Mouse (Mus musculus): ENCODE measurements around the gene Gm28051. TPM values are rescaled to one million over a fixed set of nuclear protein-coding genes. Genes with fewer than 3 reads are reported as not detected.

Gm28051 gene
- polyA plus RNA-seq, 1 experiment: not detected

DNA sequence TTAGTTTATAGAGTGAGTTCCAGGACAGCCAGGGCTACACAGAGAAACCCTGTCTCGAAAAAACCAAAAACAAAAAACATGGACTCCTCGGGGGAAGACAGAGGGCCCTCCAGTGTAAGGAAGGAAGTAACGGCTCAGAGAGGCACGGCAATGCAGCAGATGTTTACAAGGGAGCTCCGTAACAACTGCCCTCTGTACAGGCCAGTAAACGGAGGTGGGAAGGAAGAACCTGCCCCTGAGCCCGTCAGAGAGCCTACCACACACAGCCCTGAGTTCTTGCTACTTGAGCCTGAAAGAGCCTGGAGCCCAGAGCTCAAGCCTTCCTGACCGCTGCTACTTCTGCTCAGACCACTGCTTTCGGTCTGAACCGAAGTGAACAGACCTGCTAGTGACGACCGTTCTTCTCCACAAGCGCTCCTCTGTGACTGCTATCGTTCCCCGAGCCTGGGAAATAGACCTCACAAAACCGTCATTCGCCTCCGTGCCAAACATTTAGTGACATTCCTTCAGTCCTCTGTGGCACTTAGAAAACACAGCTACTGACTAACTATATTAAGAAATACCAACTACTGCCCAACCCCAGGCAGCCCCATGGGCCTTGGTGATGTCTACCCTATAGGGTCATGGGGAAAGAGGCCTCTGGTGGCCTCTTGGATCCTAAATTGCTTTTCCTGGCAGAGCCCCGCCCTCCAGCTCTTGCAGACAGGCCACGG is 44.3 kb downstream of the Gm28051 start:
- TF ChIP-seq POLR2A (IDR thresholded peaks at IDR 0.05; ENCODE audit: extremely low read depth, insufficient read depth, low read length) (no peak), CTCF (IDR thresholded peaks at IDR 0.05; ENCODE audit: extremely low read depth, insufficient read depth, low read length) (no peak)
- H3K27ac ChIP-seq (ENCODE audit: insufficient read depth, low read length): no peak overlapping the region
- H3K4me1 ChIP-seq (ENCODE audit: control insufficient read depth, insufficient read depth, low read length): no peaks in the 10 kb centered on the region
- H3K4me3 ChIP-seq (ENCODE audit: insufficient read depth, low read length): no peak overlapping the region

DNA sequence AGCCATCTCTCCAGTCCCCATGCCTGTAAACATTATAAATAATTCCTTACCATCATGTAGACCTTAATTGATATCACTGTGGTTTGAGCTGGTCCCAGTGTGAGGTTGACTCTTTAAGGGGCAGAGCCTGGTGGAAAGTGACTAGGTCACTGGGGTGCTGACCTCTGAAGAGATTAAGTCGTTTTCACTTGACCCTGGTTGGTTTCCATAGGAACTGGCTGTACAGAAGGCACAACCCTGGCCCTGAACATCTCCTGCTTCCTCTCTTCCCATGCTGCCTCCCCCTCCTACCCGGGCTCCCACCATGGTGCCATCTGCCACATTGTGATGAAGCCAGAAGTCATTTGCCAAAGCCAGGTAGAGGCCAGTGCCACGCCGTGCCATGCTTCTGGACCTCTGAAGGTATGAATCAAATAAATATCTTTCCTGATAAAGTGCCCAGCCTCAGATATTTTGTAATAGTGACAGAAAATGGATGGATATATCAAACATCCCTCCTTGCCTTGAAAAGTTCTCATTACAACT is 46.7 kb downstream of the Gm28051 start:
- Histone ChIP-seq H3K4me3 (ENCODE audit: insufficient read depth, low read length) (no peak overlapping the region), H3K4me1 (ENCODE audit: control insufficient read depth, insufficient read depth, low read length) (peaks cover 4% of the 10 kb centered on the region), H3K27ac (ENCODE audit: insufficient read depth, low read length) (no peak overlapping the region)
- TF ChIP-seq CTCF (IDR thresholded peaks at IDR 0.05; ENCODE audit: extremely low read depth, insufficient read depth, low read length): no peak
- TF ChIP-seq POLR2A (IDR thresholded peaks at IDR 0.05; ENCODE audit: extremely low read depth, insufficient read depth, low read length): no peak

DNA sequence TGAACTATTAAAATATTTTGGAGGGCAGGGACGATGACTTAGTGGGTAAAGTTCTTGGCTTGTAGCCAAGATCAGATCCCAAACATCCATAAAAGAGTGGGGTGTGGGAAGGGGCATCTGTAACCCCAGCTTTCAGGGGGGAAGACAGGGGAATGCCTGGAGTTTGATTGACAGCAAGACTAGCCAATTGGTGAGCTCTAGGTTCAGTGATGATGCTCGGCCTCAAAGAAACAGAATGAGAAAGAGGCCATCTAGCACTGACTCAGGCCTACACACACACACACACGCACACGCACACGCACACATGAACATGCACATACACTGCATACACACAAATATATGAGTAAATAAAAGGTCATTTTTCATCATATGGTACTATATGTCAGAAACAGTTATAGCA is 47.7 kb downstream of the Gm28051 start:
- Histone ChIP-seq H3K4me1 (ENCODE audit: control insufficient read depth, insufficient read depth, low read length) (peaks cover 4% of the 10 kb centered on the region), H3K4me3 (ENCODE audit: insufficient read depth, low read length) (no peak overlapping the region), H3K27ac (ENCODE audit: insufficient read depth, low read length) (no peak overlapping the region)
- TF ChIP-seq CTCF (IDR thresholded peaks at IDR 0.05; ENCODE audit: extremely low read depth, insufficient read depth, low read length): no peak
- TF ChIP-seq POLR2A (IDR thresholded peaks at IDR 0.05; ENCODE audit: extremely low read depth, insufficient read depth, low read length): no peak

DNA sequence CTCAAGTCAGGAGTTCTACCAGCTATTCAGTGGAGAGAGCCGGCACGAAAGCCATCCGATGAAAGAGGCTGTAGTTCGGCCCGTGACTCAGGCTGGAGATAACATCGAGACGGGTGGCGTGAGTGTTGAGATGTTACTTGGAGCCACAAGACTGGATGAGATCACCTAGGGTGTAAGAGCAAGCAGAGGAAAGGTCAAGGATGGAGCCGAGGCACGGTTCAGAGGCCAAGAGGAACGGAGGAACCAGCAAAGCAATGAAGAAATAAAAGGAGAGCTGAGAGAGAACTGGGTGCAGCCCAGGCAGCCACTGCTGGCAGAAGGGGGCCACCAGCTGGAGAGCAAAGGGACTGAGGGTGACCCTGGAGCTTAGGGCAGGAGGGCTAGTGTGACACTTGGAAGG is 49.3 kb downstream of the Gm28051 start:
- peak; percentile 19; the same call in 1 of the 2 replicates for TF ChIP-seq CTCF (IDR thresholded peaks at IDR 0.05; ENCODE audit: extremely low read depth, insufficient read depth, low read length)
- no peak for TF ChIP-seq POLR2A (IDR thresholded peaks at IDR 0.05; ENCODE audit: extremely low read depth, insufficient read depth, low read length)
- Histone ChIP-seq H3K4me1 (ENCODE audit: control insufficient read depth, insufficient read depth, low read length) (peaks cover 4% of the 10 kb centered on the region), H3K4me3 (ENCODE audit: insufficient read depth, low read length) (no peak overlapping the region)

GRCm38 (mm10) chr12:102706833-102707463 is 50.6 kb downstream of the Gm28051 start:
- no peak for TF ChIP-seq POLR2A (IDR thresholded peaks at IDR 0.05; ENCODE audit: extremely low read depth, insufficient read depth, low read length)
- TF ChIP-seq CTCF (IDR thresholded peaks at IDR 0.05; ENCODE audit: extremely low read depth, insufficient read depth, low read length): no peak
- Histone ChIP-seq H3K4me1 (ENCODE audit: control insufficient read depth, insufficient read depth, low read length) (peaks cover 8% of the 10 kb centered on the region), H3K4me3 (ENCODE audit: insufficient read depth, low read length) (no peak overlapping the region), H3K27ac (ENCODE audit: insufficient read depth, low read length) (no peak overlapping the region)

More for the DNA sequence above, 49.3 kb downstream of the Gm28051 start:
- H3K27ac ChIP-seq (ENCODE audit: insufficient read depth, low read length): no peak overlapping the region

DNA sequence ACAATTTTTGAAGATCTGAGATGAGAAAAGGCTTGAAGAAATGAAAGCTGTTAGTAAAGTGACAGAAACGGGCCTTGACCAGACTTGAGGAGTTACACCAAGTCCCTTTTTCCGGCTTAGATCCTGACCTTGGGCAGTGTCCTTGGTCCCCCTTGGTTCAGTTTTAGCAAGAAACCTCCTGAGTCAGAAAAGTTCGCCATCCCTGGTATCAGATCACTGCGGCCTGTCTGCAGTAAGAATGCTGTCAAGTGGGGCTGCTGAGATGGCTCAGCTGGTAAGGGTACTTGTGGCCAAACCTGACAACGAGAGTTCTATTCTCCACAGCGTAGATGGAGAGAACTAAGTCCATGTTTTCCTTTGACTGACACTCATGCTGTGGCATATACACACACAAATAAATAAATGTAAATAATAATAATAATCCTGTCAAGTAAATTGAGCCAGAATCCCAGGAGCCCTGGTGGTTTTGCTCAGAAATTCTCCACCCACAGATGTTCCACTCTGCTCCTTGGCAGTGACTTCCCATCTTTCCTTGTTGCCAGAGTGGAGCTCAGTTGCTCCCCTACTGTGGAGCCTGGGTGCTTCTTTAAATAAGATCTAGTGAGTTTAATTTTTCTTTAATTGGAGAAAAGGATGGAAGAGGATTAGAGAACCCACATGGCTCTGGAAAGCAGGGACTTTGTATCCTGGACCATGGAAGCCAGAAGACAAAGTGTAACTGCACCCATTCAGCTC is 51.5 kb downstream of the Gm28051 start:
- no peak overlapping the region; the same call in 1 of the 2 replicates for H3K4me3 ChIP-seq (ENCODE audit: insufficient read depth, low read length)
- H3K4me1 ChIP-seq (ENCODE audit: control insufficient read depth, insufficient read depth, low read length): peaks cover 8% of the 10 kb centered on the region
- H3K27ac ChIP-seq (ENCODE audit: insufficient read depth, low read length): no peak overlapping the region
- TF ChIP-seq POLR2A (IDR thresholded peaks at IDR 0.05; ENCODE audit: extremely low read depth, insufficient read depth, low read length) (no peak), CTCF (IDR thresholded peaks at IDR 0.05; ENCODE audit: extremely low read depth, insufficient read depth, low read length) (no peak)

DNA sequence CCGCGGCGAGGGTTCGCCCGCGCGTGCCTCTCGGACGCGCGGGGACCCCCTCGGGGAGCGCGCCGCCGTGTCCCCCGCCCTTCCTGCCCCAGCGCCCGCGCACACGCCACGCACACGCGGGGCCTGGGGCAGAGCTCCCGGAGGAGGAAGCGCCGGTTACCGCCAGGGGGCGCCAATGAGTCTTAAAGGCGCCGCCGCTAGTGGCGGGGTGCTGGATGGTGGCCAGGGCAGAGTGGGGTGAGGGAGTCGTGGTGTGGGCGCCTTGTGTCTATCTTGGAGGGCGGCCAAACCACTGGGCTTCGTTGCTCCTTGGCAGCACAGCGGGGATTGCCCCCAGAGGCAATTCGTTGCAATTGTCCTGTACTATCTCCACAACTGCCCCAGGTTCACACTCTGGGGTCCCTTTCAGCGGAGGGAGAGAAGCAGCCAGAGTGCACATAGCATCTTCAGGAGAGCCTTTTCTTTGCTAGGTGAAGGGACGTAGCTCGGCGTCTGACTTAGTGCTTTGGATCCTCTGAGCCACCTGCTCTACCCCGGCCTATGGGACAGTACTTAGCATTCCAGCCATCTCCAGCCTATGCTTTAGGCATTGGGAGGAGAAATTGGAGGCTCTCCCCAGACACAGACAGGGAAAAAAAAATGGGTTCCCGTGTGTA is 52.2 kb downstream of the Gm28051 start:
- H3K4me3 ChIP-seq (ENCODE audit: insufficient read depth, low read length): peak overlapping the region; percentile 49
- H3K27ac ChIP-seq (ENCODE audit: insufficient read depth, low read length): peak overlapping the region; percentile 93
- peaks cover 11% of the 10 kb centered on the region for H3K4me1 ChIP-seq (ENCODE audit: control insufficient read depth, insufficient read depth, low read length)
- TF ChIP-seq POLR2A (IDR thresholded peaks at IDR 0.05; ENCODE audit: extremely low read depth, insufficient read depth, low read length) (no peak), CTCF (IDR thresholded peaks at IDR 0.05; ENCODE audit: extremely low read depth, insufficient read depth, low read length) (peak; percentile 54)

- Histone ChIP-seq H3K4me1 (ENCODE audit: control insufficient read depth, insufficient read depth, low read length) (peaks cover 16% of the 10 kb centered on the region), H3K4me3 (ENCODE audit: insufficient read depth, low read length) (peak within 1 kb of the TSS; percentile 49), H3K27ac (ENCODE audit: insufficient read depth, low read length) (peak within 1 kb of the TSS; percentile 93)
- TF ChIP-seq CTCF (IDR thresholded peaks at IDR 0.05; ENCODE audit: extremely low read depth, insufficient read depth, low read length) (no peak), POLR2A (IDR thresholded peaks at IDR 0.05; ENCODE audit: extremely low read depth, insufficient read depth, low read length) (peak; percentile 6; the same call in 1 of the 2 replicates)
These were observed 52.9 kb downstream of the Gm28051 start, which contains the start of gene Itpk1 for GRCm38 (mm10) chr12:102704457-102705198. Itpk1 (minus strand) TSS chr12:102704930.

Data from cortical plate, adult 2 months (tissue).